Mouse (Mus musculus) retina, postnatal 1 day (tissue): ENCODE results near the gene Gpc6.
A peak's percentile ranks its signal among the peaks of the same experiment; 100 is the strongest.
"Not testable (repeated sequence)": the region's sequence is repeated elsewhere in the genome, so short reads cannot be mapped to it uniquely, and the experiment has no call there.

Experiments used
- DNase-seq: peaks from one replicate; pipeline ENCODE4 v3.0.0-alpha.2; 2012

Gpc6 gene

DNA sequence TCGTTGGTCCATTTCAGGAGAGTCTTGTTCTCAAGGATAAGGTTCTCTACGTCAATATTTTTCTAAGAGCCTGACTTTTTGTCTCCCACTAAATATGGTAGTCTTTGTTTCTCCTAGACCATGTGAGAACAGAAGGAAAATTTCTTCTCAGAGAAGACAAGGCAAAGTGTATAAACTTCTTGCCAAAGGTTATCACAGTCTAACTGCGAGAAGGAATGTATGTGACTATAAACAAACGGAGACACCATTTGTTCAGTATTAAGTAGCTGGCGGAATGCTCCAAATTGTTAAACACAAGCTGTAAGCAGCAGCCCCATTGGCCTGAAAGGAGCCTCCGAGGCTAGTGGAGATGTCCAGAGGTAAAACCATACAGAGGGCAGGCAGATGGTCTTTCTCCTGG lies 454.9 kb downstream of the Gpc6 start:
- DNase-seq, result no peak

DNA sequence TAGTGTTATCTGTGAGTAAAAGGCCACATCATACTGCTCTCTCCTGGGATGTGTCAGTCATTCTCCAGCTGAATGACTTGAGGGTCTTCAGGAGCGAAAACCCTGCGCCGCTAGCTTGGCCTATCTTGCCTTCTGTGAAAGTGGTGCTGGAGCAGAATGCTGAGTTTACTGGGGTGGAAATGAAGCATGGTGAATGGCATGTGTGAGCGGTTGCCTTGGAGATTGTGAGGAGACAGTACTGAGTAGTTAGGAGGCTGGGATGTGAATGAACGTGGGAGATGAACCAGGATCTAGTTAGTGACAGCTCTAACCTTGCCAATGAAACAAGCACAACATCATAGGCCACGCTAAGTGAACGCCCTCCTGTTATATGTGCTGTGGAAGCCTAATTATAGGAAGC lies 458.1 kb downstream of the Gpc6 start:
- peak; percentile 85 for DNase-seq

DNA sequence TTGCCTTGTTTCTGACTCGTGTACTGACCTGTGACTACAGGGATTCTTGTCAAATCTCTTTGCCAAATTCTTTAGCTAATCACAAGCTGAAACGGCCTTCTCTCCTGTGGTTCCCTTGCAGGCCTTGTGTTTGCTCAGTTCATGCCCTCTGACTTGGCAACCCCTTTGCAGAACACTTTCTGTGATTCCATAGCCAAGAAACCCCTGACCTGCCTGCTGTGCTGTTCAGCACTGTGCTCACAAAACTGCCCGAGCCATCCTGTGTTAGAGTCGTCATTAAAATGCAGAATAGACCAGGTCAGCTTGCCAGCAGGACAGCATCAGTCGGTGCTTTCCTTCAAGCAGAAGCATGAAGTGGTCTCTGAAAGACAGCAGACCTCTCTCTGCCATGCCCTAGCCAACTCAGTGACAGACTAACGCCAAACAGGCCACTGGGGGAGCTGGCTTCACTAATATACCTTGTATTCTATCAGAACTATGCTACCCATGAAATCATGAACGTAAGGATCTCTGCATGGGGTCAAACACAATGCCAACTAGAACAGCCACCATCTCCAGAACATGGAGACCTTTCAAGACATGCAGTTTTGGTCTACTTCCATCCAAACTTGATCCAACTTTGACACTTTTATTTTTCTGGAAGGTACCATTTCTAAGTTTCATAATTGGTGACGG lies 459.1 kb downstream of the Gpc6 start:
- no peak for DNase-seq

DNA sequence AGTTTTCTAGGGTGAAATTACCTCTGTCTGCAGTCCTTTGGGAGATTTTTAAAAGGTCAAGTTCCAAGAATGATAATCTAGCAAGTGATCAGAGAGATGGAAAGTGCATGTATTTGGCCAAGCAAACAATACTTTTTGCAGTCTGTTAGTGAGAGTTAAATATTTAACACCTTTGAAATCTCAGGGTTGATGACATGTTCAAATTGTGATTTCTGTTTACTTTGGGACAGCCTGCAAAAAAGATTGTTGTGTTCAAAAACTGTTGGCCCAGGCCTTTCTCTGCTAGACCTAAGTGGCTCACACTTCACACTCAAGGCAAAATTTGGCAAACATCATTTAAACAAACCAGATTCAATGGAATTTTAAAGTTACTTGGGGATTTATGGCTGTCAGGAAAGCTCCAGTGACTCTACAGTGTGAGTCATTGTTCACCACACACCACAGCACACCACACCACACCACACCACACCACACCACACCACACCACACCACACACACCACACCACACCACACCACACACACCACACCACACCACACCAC lies 460.7 kb downstream of the Gpc6 start:
- DNase-seq, result no peak

DNA sequence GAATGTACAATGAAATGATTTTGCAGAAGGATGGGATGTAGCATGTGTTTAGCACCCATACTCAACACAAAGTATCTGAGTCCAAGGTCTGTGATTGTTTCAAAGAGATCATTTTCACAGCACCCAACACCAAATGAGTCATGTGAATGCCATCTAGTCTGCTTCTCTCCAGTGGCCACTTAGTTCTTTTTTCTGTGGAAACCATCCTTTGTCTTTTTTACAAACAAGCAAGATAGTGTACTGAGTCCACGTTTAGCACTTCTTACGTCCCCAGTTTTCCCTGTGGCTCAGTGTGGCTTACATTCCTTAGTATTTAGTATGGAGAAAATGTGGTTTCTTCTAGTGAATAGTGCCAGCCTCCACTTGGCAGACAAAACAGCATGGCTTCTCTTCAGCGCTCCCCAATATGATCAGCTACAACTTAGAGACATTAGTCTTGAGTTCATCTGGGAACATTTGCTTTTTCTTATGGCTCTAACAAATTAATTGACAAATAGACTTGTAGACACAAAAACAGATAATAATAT lies 465.7 kb downstream of the Gpc6 start:
- DNase-seq, result no peak

DNA sequence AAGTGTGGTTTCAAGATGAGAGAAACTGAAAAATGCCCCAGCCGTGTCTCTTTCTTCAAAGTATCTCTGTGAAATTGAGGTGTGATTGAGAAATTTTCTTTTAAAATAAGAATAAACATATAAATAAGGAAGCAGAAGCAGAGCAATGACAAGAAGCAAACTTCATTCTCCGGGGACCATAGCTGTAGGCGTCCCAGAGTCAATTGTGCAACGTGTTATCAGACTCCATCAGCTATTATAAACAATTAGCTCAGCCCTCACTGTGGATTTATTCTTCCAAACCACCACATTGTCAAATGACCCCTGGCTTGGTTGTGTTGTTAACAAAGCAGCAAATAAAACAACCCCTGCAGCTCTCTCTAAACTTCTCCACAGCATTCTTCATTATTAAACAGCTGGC lies 466.3 kb downstream of the Gpc6 start:
- DNase-seq, result no peak

DNA sequence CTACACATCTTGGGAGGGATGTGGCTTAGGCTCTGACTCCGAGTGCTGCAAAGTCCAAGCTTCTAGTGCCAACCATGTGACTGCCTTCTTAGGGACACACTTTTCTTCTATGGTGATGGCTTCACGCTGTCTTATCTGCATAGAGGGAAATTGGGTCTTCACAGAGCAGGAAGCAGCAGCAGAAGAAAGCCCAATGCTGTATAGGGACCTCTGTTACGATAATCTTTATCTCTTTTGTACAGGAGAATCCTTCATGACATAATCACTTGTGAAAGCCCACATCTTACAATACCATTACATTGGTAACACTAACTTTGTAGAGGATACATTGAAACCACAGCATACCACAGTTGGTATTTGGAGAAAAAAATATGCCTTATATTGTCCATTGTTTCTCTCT lies 472.1 kb downstream of the Gpc6 start:
- DNase-seq, result no peak

DNA sequence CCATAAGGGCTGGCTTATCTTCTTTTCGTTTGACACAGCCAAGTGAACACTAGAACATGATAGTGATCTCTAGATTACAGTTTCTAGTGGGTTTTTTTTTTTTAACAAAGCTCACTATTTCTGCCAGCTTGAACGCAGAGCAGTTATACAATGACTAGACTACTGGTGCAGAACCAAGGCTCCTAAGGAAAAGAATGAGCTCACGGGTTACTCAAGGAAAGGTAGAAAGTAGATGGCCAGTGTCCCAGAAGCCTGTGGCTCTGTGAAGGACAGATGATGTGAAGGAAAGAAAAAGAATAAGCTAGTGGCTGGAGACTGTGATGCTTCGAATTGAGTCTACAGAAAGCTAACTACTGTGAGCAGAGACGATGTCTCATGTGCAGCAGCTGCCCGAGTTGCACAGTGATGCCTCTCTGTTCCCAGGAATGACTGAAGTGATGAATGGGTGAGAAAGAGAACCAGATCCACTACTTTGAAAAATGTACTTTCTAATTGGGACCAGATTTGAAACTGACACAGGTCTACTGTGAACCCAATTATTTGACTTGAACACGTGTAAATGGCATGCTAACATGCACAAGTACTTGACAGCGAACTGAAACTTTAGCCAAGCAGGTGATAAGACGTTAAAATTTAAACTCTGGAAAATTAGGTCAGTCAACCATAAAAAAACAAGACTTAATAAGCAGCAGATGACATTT lies 482.9 kb downstream of the Gpc6 start:
- no peak for DNase-seq

DNA sequence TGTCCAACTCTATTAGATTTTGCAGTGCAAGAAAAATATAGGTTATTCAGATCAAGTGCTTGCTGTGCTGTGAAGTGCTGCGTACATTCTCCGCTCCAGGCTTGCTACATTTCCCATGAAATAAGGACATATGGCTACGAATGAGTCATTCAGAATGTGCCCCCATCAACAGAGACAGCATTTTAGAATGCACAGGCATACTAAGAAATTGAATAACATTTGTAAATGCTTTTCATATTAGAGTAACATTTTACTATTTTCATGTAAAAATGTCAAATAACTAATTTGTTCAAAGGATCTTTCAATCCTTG lies 483.4 kb downstream of the Gpc6 start:
- no peak for DNase-seq

DNA sequence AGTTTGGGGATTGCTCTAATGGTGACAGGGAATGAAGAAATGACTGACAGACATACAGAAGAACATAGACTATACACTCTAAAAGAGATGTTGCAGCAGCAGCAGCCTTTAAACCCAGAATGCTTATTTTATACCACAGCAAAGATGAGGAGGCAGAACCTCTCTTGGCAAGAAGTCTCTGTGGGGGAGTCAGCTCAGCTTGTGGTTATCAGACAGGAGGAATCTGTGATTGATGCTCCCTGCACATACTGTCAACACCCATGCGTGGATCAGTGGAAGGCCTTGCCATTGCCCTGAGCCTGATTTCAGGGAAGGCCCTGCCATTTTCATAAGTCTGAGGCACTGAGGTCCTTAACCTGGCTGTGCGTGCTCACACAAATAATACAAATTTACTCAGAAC lies 484.7 kb downstream of the Gpc6 start:
- DNase-seq, result no peak

DNA sequence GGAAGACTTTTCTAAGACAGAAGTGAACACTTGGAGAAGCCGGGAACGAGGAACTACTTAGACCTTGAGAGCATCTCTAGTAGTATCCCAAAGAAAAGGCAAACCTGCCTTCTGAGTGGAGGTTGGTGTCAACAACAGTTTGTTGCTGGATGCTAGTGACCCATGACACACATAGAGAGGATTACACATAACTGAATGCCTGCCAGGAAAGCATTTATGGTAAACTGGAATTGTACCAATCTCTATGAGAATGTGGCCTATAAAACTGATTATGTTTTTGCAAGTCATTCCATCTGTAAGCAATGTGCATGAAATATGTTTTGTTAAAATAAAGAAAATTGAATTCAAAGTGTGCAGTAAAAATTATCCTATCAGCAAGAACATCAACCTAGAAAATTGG lies 485.4 kb downstream of the Gpc6 start:
- no peak for DNase-seq

DNA sequence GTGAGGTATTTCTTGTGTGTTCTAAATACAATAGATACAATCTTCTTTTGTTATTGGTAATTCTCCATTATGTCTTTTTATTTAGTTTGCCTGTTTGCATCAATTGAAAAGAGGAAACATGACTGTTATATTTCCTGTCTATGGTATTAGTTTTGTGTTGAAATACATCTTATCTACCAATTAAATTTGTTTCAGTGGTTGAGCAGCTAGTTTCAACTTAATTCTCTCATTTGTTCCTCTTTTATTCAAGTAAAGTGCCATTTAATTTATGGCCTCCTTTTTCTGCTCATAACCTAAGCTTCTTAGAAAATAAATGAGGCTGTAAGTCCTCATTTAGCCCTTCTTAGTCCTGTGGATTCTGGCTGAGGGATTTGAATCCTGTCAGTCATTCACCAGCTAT lies 489.9 kb downstream of the Gpc6 start:
- DNase-seq, result no peak

DNA sequence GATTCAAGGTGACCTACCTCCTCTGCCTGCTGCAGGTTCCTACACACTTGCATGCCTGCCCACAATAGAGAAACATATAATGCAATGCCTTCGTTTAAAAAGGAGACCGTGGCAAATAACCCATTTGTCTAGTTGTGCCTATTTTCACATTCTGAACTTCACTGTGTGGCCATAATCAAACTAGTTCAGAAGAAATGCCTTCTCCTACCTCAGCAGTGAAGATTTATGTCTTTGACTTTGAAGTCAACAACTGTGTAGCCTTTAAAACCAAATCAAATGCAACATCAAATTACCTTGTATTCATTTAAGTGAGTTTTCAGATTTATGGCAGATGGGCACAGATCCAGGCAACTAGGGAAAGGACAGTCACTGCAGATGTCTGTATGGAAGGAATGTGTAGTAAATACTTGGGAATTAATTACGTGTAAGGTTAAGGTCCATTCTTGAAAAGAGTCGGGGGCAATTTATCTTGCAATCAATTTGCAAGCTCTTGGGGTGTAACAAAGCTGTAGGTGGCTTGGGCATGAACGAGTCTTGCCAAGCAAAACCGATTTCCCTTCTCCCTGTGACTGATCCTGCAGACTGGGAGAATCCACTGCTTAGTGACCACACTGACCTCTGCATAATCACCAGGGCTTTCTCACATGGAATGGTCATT lies 494.6 kb downstream of the Gpc6 start:
- no peak for DNase-seq

DNA sequence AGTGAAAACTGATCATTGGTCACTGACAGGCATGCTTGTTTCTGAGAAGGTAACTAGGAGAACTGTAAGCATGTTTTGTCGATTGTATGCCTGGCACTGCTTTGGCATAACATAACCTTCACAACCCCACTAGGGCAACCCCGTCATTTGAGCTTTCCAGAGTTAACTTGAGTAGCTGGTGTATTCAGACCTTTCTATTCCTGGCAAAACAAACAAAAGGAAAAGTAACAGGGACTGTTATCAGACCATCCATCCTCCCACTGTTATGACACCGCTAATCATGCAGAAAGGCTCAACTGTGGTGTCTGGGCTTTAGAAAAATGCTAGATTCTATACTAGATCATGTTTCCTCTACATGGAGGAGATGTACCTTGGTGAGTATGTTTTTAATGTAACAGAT lies 496.1 kb downstream of the Gpc6 start:
- no peak for DNase-seq

DNA sequence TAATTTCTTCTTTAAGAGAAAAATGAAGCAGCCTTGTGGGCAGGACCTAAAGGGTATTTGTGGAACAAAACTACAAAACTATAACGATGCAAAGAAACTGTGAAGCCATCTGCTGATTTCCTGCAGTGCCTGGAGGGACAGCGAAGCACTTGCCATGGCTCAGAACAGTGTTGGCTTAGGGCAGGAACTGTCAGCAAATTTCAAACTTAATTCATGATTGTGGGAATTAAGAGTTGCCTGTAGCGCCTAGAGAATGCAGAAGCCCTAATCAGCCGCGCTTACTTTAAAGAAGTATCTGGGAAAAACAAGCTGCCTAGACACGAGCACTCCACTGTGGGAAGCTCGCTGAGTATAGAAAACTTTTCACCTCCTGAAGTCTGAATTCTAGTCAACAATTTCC lies 501.0 kb downstream of the Gpc6 start:
- DNase-seq, result peak; percentile 54

DNA sequence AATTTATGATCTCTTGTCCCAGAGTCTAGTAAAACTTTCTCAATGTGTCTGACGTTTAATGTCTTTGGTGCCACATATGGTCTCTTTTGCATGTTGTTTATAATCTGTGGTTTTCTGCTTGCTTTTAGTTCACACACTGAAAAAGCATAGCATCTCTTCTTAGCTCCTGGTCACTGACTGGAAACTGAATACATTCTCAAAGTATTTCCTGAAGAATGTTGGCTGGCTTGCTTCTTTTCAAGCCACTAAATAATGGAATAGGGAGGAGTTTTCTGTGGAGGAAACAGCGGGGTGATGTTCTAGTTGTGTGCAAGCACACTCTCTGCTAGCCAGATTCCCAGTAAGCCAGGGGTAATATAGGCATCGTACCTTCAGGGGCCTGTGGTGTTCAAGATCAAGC lies 502.7 kb downstream of the Gpc6 start:
- no peak for DNase-seq

DNA sequence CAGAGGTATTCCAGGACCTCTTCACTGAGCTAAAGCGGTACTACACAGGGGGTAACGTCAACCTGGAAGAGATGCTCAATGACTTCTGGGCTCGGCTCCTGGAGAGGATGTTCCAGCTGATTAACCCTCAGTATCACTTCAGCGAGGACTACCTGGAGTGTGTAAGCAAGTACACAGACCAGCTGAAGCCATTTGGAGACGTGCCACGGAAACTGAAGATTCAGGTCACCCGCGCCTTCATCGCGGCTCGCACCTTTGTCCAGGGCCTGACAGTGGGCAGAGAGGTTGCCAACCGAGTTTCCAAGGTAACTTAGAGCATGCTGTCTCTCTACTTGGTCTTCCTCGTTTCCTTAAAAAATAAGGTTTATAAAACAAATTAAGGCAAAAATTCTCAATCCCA lies 510.6 kb downstream of the Gpc6 start:
- no peak for DNase-seq

DNA sequence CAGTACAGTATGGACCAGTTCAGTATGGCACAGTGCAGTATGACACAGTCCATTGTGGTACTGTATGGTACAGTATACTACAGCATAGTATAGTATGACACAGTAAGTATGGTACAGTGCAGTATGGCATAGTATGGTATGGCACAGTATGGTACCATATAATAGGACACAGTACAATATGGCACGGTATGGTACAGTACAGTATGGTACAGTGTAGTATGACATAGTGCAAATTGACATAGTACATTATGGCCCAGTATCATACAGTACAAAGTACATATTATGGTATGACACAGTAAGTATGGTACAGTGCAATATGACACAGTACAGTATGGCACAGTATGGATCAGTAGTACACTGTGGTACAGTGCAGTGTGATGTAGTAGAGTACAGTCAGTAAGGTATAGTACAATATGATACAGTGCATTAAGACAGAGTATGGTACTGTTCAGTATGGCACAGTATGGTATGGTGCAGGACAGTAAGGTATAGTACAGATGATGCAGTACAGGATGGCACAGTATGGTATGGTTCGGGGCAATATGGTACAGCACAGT lies 521.6 kb downstream of the Gpc6 start:
- DNase-seq, result not testable (repeated sequence)

DNA sequence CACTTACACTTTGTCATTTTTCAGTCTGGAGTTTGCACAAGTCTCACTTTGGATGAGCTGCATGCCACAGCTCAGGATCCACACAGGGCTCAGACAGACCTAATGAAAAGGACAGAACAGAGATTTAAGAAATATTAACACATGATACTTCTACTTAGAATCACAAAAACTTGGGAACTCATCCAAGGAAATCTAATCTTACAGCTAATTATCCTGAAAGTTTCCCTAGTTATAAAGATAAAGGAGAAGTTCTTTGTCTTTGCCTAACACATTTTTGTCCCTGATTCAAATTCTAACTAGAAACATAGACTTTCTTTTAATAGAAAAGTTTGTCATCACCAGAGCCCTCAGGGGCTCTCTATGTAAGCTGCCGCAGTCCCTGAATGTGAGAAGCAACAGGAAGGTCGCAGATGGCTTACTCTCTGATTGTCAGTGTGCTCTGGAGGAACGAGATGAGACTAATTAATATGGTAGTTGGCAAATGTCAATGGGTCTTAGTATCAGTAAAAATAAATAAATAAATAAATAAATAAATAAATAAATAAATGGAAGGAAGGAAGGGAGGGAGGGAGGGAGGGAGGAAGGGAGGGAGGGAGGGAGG lies 526.4 kb downstream of the Gpc6 start:
- DNase-seq, result peak; percentile 19

DNA sequence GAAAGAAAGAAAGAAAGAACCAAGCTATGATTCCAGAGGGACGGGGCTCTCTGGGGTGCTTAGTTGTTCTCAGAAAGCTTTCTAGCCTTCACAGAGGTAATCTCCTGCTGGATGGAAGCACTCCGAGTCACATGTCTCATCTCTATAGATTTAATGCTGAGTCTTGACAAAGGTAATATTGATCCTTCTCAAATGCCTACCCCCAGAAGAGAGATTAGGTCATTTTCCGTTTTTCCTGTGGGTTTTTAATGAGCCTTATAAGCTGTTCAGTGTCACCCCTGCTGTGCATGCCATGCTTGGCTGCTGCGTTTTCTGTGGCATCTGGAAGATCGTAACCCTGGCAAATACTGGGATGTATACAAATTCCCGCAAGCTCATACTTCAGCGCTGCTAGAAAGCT lies 527.0 kb downstream of the Gpc6 start:
- DNase-seq, result peak; percentile 30

DNA sequence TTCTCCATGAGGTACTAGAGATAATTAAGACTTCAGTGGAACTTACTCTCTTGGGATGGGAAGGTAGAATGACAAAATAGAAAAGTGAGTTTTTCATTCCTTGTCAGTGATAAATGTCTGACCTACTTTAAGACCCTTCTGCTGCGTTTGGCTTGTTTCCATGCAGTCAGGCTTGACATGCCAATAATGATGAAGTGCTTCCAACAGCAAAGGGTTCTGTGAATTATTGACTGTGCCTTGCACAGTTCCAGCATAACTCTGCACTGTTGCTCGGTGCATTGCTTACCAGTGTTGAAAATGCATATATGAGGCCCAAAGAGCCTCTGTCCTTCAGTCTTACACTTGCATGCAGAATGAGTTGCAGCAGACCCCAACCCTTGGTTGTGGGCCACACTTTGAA lies 548.3 kb downstream of the Gpc6 start:
- peak; percentile 12 for DNase-seq

DNA sequence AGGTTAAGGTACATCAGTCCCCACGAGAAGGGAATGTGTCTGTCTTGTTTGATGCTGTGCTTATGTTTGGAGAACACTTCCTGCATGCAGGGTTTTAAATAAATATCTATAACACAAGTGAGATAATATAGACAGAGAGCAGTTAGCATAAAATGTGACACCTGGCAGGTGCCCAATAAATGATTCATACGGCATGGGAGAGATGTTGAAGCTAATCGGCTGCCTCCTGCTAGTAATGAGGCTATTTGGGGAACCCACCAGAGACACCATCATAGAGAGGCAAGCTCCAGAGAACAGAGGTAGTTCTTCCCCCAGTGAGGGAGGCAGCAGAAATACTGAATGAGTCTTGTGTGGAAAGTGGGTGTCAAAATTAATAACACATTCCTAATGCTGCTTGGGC lies 553.8 kb downstream of the Gpc6 start:
- DNase-seq, result no peak

DNA sequence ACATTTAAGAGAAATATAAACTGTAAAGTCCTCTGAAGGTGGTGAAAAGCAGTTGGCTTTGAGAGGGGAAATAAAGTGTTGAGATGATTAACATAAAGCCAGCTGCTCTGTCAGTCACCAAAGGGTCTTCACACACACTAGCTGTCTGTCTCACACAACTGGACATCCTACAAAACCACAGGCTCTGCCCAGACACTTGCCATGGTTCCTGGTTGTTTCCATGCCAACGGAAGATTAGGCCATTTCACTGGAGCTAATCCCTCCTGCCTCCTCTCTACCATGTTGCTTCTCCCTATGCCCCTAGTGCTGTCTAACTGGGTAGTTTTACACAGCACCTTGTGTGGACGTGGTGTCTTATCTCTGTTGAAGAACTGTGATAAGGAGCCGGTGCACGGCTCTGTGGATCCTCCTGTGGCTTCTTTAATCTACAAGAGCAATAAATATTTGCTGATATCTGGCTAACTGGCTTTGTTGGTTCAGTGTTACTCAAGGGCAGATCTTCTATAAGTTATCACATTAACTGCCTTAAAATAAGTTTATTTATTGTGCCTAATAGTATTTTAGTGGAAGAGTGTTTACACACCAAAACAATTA lies 562.1 kb downstream of the Gpc6 start:
- peak; percentile 41 for DNase-seq
